Mouse (Mus musculus): ENCODE data around the gene Arl5c.

DNA sequence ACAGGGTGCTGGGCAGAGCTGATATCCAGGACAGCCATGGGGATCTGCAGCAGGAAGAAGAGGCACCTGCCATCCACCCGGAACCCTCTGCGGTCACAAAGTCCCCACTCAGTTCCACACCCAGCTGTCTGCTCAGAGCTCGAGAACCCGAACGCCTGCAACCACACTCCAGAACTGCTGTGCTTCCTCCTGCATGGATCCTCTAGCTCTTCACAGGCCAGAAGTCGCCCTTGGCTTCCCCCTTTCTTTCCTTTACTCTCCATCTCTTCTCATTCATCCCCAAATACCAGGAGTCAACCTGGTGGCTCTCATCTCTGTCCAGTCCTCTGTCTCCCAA is 42.1 kb downstream of the Arl5c start:
- TF ChIP-seq CTCF (IDR thresholded peaks at IDR 0.05; ENCODE audit: low read depth, low read length) = no peak
- TF ChIP-seq POLR2A (IDR thresholded peaks at IDR 0.05; ENCODE audit: insufficient read depth, low read length) = no peak

All from ES-Bruce4 (cell line).